Mouse (Mus musculus) 3134 (cell line): ENCODE data around the gene Thap11.

Experiments used
- DNase-seq: peaks from one replicate; pipeline ENCODE4 v3.0.0-alpha.2; 2011; ENCODE audit warnings: low spot score; ENCODE audit not compliant: insufficient read length; ENCODE audit errors: extremely low read depth

Gene Thap11

DNA sequence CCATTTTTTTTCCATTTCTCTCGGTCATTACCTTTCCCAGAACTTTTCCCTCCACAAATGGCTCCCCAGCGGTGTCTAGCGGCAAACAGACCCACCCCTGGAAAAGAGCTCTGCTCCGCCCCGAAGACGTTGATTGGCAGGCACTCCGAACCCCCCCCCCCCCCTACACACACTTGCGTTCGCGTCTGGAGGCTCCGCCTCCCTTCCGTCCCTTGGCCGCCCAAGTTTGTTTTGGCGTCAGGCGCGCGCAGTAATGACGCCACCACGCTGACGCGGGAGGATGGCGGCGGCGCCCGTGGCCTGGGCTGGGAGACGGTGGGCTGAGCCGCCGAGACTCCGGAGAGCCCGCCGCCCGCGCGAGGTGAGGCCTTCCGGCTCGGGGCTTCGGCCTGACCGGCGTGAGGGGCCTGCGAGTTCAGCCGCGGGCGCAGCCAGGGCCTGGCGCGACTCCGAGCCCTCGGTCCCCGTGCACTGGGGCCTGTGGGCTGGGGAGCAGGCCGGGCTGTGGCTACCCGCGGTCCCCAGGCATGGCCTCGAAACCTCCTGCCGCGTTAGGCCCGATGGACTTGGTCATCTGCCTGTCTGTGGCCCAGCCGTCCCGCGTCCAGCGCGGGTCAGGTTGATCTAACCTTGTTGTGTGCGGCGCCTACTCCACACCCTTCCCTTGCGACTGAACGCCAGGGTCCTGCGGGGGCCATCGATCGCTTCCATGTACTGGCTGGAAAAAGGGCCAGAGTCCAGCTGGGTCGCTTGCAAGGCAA is 45.4 kb downstream of the Thap11 start, which contains the start of gene Pskh1:
TSS of gene Pskh1 (plus strand) at position 262 of the 761 bp plus-strand sequence.
- DNase-seq = peak; percentile 92

DNA sequence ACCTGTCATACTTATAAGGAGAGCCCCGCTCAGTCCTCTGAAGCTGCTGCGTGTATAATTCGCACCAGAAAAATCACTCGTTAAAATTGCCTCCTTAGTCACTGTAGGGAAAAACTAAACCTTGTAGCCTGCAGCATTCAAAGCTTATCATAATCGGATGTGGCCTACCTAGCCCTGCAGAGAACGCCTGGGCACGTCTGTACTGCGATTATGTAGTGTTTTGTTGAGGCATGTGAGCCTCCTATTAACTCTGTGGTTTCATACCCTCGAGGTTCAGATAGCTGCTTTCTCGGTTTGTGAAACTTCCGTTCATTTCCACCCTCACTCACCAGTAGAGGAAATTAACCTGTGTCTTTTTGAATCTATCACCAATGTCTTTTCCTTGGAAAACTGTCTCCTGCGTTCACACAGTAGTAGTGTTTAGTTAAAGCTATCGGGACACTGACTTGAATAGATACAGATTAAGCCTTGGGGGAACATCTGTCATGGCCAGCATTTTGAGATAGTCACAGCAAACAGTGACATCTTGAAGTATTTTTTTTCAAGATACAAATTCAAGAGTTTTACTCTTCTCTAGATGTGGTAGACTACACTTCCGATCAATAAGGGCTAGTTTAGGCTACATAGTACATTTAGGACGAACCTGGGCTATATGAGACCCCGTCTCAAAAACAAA is 46.1 kb downstream of the Thap11 start:
- no peak for DNase-seq
